Mouse (Mus musculus): ENCODE data around the gene Inhbe.

DNA sequence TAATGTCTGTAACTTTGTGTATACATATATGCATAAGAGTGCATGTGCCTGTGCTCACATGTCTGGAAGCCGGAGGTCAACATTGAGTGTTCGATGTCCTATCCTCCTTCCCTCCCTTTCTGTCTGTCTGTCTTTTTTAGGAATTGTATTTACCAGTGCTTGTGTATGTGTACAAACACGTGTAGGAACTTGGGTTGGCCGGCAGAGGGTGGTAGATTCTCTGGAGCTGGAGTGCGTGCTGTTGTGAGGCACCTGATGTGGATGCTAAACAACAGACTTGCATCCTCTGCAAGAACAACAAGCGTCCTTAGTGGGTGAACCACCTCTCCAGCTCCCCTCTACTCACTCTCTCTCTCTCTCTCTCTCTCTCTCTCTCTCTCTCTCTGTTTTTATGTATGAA lies 37.6 kb upstream of the Inhbe start:
- TF ChIP-seq GATA2 (IDR thresholded peaks at IDR 0.05; ENCODE audit: borderline replicate concordance, low read depth, low read length) (no peak), CTCF (IDR thresholded peaks at IDR 0.05; ENCODE audit: low read depth, low read length) (no peak), GATA1 (IDR thresholded peaks at IDR 0.05; ENCODE audit: borderline replicate concordance, low read length) (no peak), TAL1 (conservative IDR thresholded peaks at IDR 0.05; ENCODE audit: low read depth, low read length) (no peak)
